Mouse (Mus musculus): Measurements from ENCODE around the gene Nrde2.

The Nrde2 gene

DNA sequence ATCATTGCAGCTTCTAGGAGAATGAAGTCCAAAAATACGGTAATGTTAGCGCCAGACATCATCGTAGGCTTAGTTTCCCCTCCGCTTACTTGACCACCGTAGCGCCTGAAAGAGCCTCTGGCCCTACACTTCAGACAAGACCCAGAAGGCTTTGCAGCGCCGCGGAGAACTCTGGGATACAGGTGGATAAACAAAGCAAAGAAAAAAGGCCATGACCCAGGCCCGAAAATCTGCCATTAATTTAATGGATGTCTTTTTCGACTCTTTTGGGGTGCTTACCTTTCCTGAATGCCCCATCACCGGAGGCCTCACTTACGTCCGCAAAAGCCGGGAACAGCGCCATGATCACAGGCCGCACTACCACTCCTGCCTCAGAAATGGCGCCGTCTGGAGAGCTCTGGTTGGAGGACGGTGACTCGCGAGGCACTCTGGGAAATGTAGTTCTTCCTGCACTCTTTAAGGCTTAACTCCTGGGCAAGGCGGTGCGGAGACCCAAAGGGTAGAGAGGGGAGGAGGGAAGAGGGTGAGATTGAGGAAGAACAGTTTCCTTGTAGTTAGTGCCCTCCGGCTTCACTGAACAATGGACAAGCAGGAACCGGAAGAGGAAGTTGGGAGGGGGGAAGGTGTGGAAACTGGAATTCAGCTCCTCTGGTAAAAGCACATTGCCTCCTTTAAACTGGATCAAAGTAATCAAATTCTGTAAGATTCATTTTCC, at the start of gene Nrde2:
Nrde2 (minus strand) TSS at position 393 of the 715 bp plus-strand sequence.
- peak; percentile 91 for DNase-seq (ENCODE audit: low read depth, low spot score)
- H3K27me3 ChIP-seq (ENCODE audit: control insufficient read depth, insufficient read depth, low read length, poor library complexity, severe bottlenecking), result no peaks in the 10 kb centered on the region
- H3K36me3 ChIP-seq (ENCODE audit: control insufficient read depth, insufficient read depth, low read length, poor library complexity, severe bottlenecking), result peaks cover 2% of the 10 kb centered on the region; the same call in 1 of the 2 replicates

GRCm38 (mm10) chr12:100206926-100207325, 47.5 kb upstream of the Nrde2 start:
- Histone ChIP-seq H3K27me3 (ENCODE audit: control insufficient read depth, insufficient read depth, low read length, poor library complexity, severe bottlenecking) (no peaks in the 10 kb centered on the region), H3K36me3 (ENCODE audit: control insufficient read depth, insufficient read depth, low read length, poor library complexity, severe bottlenecking) (peaks cover 24% of the 10 kb centered on the region)
- DNase-seq (ENCODE audit: low read depth, low spot score), result no peak

GRCm38 (mm10) chr12:100206521-100206920, 47.1 kb upstream of the Nrde2 start:
- Histone ChIP-seq H3K36me3 (ENCODE audit: control insufficient read depth, insufficient read depth, low read length, poor library complexity, severe bottlenecking) (peaks cover 24% of the 10 kb centered on the region), H3K27me3 (ENCODE audit: control insufficient read depth, insufficient read depth, low read length, poor library complexity, severe bottlenecking) (no peaks in the 10 kb centered on the region)
- DNase-seq (ENCODE audit: low read depth, low spot score), result no peak

- Histone ChIP-seq H3K27me3 (ENCODE audit: control insufficient read depth, insufficient read depth, low read length, poor library complexity, severe bottlenecking) (no peaks in the 10 kb centered on the region), H3K36me3 (ENCODE audit: control insufficient read depth, insufficient read depth, low read length, poor library complexity, severe bottlenecking) (peaks cover 24% of the 10 kb centered on the region)
- peak; percentile 53 for DNase-seq (ENCODE audit: low read depth, low spot score)
Observed at GRCm38 (mm10) chr12:100205156-100205555, 45.7 kb upstream of the Nrde2 start.

DNA sequence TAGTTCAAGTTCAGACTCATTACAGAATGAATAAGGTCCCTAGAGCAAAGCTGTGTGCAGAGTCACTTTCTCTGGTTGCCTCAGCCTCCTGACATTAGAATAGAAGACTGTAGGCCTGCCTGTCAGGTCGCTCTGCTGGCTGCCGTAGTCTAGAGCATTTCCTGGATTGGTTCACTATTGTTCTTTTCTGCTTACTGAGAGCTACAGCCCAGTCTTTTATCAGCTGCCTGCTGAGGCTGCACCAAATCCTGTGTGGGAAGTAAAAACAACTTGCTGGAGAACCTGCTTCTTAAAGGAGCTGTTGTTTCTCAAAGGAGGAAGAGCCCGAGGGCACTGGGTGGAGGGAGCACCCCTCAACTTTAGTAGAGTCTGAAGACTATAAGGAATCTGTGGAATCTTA, 44.3 kb upstream of the Nrde2 start:
- DNase-seq (ENCODE audit: low read depth, low spot score), result no peak
- peaks cover 23% of the 10 kb centered on the region for H3K36me3 ChIP-seq (ENCODE audit: control insufficient read depth, insufficient read depth, low read length, poor library complexity, severe bottlenecking)
- no peaks in the 10 kb centered on the region for H3K27me3 ChIP-seq (ENCODE audit: control insufficient read depth, insufficient read depth, low read length, poor library complexity, severe bottlenecking)

- H3K27me3 ChIP-seq (ENCODE audit: control insufficient read depth, insufficient read depth, low read length, poor library complexity, severe bottlenecking), result no peaks in the 10 kb centered on the region
- DNase-seq (ENCODE audit: low read depth, low spot score), result peak; percentile 98
Observed at GRCm38 (mm10) chr12:100201838-100202237, 42.4 kb upstream of the Nrde2 start.

DNA sequence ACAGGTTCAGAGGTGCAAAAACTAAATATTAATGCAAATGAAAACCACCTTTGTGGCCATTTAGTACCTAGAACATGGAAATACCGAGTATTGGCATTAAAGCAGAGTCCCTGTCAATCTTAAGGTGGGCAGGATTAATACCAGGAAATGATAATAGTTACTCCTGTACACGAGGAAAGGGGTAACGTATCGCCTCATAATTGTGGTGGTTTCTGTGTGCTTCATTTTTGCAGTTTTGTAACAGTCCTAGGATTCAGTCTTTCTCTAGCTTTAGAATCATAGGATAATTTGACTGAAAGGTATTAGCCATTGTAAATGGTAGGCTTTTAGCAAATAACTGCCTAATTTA, 41.9 kb upstream of the Nrde2 start:
- no peak for DNase-seq (ENCODE audit: low read depth, low spot score)
- H3K27me3 ChIP-seq (ENCODE audit: control insufficient read depth, insufficient read depth, low read length, poor library complexity, severe bottlenecking), result no peaks in the 10 kb centered on the region
- H3K36me3 ChIP-seq (ENCODE audit: control insufficient read depth, insufficient read depth, low read length, poor library complexity, severe bottlenecking), result peaks cover 15% of the 10 kb centered on the region; the same call in 1 of the 2 replicates

More at GRCm38 (mm10) chr12:100201838-100202237, 42.4 kb upstream of the Nrde2 start:
- peaks cover 18% of the 10 kb centered on the region; the same call in 1 of the 2 replicates for H3K36me3 ChIP-seq (ENCODE audit: control insufficient read depth, insufficient read depth, low read length, poor library complexity, severe bottlenecking)

DNA sequence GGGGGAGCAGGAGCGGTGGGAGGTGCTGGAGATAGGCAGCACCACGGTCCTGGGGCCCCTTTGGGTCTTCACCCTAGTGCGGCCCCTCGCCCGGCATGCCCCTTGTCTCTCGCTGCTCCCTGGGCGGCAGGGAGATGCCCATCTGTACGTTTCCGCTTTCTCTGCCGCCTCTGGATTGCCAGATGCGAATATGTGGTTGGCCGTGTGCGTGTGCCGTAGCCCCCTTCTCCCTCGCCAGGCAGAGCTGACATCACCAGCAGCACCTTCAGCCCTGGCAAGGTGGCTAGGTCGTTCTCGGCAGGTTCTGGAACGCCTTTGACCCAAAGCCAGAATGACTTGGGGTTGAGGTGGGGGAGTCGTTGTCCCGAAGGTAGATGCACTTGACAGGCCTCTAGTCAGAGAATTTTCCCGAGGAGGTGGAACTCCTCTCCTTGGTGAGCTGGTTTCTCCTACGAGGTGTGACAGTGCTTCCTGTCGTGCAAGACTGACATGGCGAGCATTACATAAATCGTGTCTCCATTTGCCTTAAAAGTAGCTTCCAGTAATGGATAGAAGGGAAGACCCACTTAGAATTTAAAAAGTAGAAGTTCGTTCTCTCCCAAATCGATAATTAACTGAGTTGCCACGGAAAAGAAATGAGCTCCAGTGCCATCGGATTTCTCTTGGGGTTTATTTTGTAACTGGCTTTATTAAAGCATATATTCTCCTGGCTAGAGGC, 41.4 kb upstream of the Nrde2 start:
- Histone ChIP-seq H3K36me3 (ENCODE audit: control insufficient read depth, insufficient read depth, low read length, poor library complexity, severe bottlenecking) (peaks cover 13% of the 10 kb centered on the region; the same call in 1 of the 2 replicates), H3K27me3 (ENCODE audit: control insufficient read depth, insufficient read depth, low read length, poor library complexity, severe bottlenecking) (no peaks in the 10 kb centered on the region)
- peak; percentile 59 for DNase-seq (ENCODE audit: low read depth, low spot score)

GRCm38 (mm10) chr12:100199891-100200644, 40.6 kb upstream of the Nrde2 start:
- DNase-seq (ENCODE audit: low read depth, low spot score), result peak; percentile 63
- Histone ChIP-seq H3K36me3 (ENCODE audit: control insufficient read depth, insufficient read depth, low read length, poor library complexity, severe bottlenecking) (peaks cover 7% of the 10 kb centered on the region; the same call in 1 of the 2 replicates), H3K27me3 (ENCODE audit: control insufficient read depth, insufficient read depth, low read length, poor library complexity, severe bottlenecking) (no peaks in the 10 kb centered on the region)

DNA sequence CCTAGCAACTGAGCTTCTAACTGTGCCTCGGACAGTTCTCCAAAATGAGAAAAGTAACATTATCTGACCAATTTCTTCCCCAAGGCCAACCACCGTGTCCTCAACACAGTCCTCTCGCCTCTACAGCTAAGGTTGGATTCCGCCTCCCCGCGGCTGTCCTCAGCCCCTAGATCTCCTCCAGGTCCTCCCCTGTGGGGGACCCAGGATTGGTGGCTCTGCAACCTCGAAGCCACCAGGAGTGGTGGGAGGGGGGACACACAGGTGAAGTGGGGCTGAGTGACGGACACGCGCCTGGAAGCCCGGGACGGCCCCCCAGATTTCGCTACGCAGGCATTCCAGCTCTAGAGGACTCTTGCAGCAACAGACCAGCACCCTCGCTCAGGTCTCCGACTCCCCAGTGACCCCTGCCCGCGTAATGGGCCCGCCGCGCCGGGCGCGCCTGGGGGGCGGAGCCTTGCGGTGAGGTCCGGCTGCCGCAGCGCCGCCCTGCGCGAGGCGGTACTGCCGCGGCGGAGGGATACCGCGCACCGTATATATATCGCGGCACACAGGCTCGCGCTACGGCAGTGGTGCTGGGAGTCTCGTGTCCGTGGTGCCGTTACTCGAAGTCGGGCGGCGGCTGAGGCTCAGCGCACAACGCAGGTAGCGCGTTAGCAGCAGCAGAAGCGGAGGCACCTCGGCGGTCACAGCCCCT, 39.7 kb upstream of the Nrde2 start, which contains the start of gene Calm1:
Calm1 (plus strand) TSS at position 469 of the 694 bp plus-strand sequence.
- H3K27me3 ChIP-seq (ENCODE audit: control insufficient read depth, insufficient read depth, low read length, poor library complexity, severe bottlenecking), result no peaks in the 10 kb centered on the region
- peaks cover 7% of the 10 kb centered on the region; the same call in 1 of the 2 replicates for H3K36me3 ChIP-seq (ENCODE audit: control insufficient read depth, insufficient read depth, low read length, poor library complexity, severe bottlenecking)
- DNase-seq (ENCODE audit: low read depth, low spot score), result peak; percentile 97

- Histone ChIP-seq H3K36me3 (ENCODE audit: control insufficient read depth, insufficient read depth, low read length, poor library complexity, severe bottlenecking) (no peaks in the 10 kb centered on the region), H3K27me3 (ENCODE audit: control insufficient read depth, insufficient read depth, low read length, poor library complexity, severe bottlenecking) (no peaks in the 10 kb centered on the region)
- no peak for DNase-seq (ENCODE audit: low read depth, low spot score)
Observed at GRCm38 (mm10) chr12:100196786-100197185, 37.3 kb upstream of the Nrde2 start.

GRCm38 (mm10) chr12:100194181-100194580, 34.7 kb upstream of the Nrde2 start:
- DNase-seq (ENCODE audit: low read depth, low spot score), result no peak
- no peaks in the 10 kb centered on the region for H3K27me3 ChIP-seq (ENCODE audit: control insufficient read depth, insufficient read depth, low read length, poor library complexity, severe bottlenecking)

GRCm38 (mm10) chr12:100190802-100191201, 31.3 kb upstream of the Nrde2 start:
- H3K36me3 ChIP-seq (ENCODE audit: control insufficient read depth, insufficient read depth, low read length, poor library complexity, severe bottlenecking), result no peaks in the 10 kb centered on the region
- no peaks in the 10 kb centered on the region for H3K27me3 ChIP-seq (ENCODE audit: control insufficient read depth, insufficient read depth, low read length, poor library complexity, severe bottlenecking)
- DNase-seq (ENCODE audit: low read depth, low spot score), result no peak

More at GRCm38 (mm10) chr12:100194181-100194580, 34.7 kb upstream of the Nrde2 start:
- no peaks in the 10 kb centered on the region for H3K36me3 ChIP-seq (ENCODE audit: control insufficient read depth, insufficient read depth, low read length, poor library complexity, severe bottlenecking)

- peak; percentile 61 for DNase-seq (ENCODE audit: low read depth, low spot score)
- Histone ChIP-seq H3K27me3 (ENCODE audit: control insufficient read depth, insufficient read depth, low read length, poor library complexity, severe bottlenecking) (no peaks in the 10 kb centered on the region), H3K36me3 (ENCODE audit: control insufficient read depth, insufficient read depth, low read length, poor library complexity, severe bottlenecking) (no peaks in the 10 kb centered on the region)
Observed at GRCm38 (mm10) chr12:100187756-100188430, 28.4 kb upstream of the Nrde2 start.
